Mouse (Mus musculus) heart, postnatal 0 days (tissue): ENCODE measurements at regions not wholly inside any gene's neighbourhood (a gene's known extent, or its start where the extent isn't known, plus 50 kb on each side); places are given as distances from the start of the nearest gene placed in this dataset.

ENCODE experiments used
- CTCF ChIP-seq: IDR thresholded peaks from 2 replicates; pipeline ENCODE4 v1.5.1; 2016; ENCODE audit warnings: antibody characterized with exemption, control low read depth, low read depth
- EP300 ChIP-seq: IDR thresholded peaks from 2 replicates; pipeline ENCODE4 v1.6.1; 2016; ENCODE audit warnings: antibody characterized with exemption, low read depth

- TF ChIP-seq CTCF (no peak), EP300 (no peak)
Observed at GRCm38 (mm10) chr19:49911738-49912137, 766.7 kb downstream of the Sorcs1 start.
